Mouse (Mus musculus): ENCODE results near the gene Msantd2. TPM values are rescaled to one million over a fixed set of nuclear protein-coding genes. Genes with fewer than 3 reads are reported as not detected.
A peak's percentile ranks its signal among the peaks of the same experiment; 100 is the strongest.

Gene Msantd2
- polyA plus RNA-seq, 1 experiment from 2014 or later, result 3.6 TPM

DNA sequence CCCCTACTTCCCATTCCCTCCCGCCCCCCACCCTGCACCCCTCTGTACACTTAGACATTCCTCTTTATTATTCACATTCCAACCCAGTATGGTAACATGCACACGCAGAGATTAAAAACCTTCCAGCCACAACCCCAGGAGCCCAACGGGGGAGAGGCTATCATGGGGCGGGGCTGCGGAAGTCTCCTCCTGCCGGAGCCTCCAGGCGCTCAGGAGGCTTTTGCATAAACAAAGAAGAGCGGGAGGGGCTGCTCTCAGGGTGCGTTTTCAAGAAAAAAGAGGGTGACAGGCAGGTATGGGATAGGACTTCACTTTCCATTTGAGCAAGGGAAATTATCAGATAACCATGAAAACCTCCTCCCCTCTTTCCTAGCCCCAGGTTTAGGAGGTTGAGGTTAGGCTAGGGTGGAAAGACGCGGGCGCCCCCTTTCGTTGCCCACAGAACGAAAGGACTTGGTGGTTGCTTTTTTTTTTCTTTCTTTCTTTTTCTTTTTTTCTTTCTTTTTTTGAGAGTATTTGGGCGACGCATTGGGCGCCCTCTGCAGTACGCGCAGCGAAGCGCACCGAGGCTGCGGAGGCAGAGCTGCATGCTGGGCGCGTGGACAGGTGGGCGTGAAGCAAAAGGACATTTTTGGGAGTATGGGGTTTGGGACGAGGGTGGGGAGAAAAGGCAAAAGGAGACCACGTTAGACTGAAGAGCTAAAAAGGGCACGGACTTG lies 55.5 kb downstream of the Msantd2 start:
- Histone ChIP-seq H3K4me3 (replicated peaks) (peak overlapping the region; percentile 50), H3K4me1 (replicated peaks) (peaks cover 19% of the 10 kb centered on the region), H3K27ac (replicated peaks) (no peak overlapping the region), H3K4me2 (peak overlapping the region; percentile 77), H3K9ac (no peak overlapping the region), H3K36me3 (replicated peaks) (no peaks in the 10 kb centered on the region), H3K9me3 (replicated peaks) (no peaks in the 10 kb centered on the region), H3K27me3 (peaks cover 14% of the 10 kb centered on the region)
- ATAC-seq (ENCODE audit: insufficient read depth), result no peak
- WGBS (ENCODE audit: insufficient replicate concordance), result 4% methylated on average over 29 of the region's 29 CpGs

DNA sequence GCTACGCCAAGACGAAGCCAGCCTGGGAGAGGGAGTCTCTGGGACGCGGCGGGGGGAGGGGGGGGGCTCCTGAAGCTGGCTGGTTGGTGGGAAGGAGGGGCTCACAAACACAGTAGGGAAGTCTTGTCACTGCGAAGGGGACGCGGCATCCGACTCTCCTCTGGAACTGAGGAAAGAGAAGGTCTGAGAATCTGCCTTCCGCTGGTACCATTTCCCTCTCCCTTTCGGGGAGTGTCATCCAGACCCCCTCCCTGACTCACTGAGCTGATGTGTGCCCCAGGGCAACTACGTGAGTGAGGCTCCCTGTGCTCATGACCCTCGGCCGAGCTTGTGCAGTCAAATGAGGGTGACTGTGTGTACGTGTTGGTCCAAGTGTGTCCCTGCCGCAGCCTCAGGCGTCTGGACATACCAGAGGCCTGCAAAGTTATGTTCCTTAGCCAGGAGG lies 56.1 kb downstream of the Msantd2 start:
- Histone ChIP-seq H3K36me3 (replicated peaks) (no peaks in the 10 kb centered on the region), H3K4me2 (peak overlapping the region; percentile 77), H3K27ac (replicated peaks) (no peak overlapping the region), H3K4me3 (replicated peaks) (peak overlapping the region; percentile 50), H3K4me1 (replicated peaks) (peaks cover 19% of the 10 kb centered on the region), H3K9me3 (replicated peaks) (no peaks in the 10 kb centered on the region), H3K9ac (no peak overlapping the region), H3K27me3 (peaks cover 19% of the 10 kb centered on the region)
- ATAC-seq (ENCODE audit: insufficient read depth), result no peak; the same call in 1 of the 2 replicates
- 39% methylated on average over 17 of the region's 17 CpGs for WGBS (ENCODE audit: insufficient replicate concordance)

DNA sequence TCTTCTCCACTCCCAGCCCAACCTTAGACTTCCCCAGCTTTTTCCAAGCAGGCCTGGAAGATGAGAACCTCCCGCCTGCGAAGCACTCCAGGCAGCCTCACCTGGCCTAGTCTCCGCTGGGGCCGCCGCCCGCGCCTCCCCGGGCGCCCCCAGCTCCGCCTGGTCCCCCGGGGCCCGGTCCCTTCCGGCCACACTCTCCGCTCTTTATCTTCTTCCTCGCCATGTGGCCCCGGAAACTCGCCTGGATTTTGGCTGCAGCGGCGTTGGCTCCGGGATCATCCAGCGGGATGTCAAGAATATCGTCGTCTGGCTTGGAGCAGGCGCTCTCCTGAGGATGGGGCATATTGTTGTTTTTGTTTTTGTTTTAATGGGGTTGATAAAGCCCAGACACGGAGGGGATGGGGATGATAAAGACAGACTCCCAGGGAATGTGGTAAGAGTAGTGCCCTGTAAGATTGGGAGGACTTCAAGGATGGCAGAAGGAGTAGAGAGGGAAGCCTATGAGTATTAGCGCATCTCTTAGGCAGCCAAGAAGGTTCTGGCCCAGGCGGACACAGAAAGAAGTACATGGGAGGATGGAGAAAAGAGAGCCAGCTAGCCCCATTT lies 56.8 kb downstream of the Msantd2 start:
- 69% methylated on average over 27 of the region's 27 CpGs for WGBS (ENCODE audit: insufficient replicate concordance)

DNA sequence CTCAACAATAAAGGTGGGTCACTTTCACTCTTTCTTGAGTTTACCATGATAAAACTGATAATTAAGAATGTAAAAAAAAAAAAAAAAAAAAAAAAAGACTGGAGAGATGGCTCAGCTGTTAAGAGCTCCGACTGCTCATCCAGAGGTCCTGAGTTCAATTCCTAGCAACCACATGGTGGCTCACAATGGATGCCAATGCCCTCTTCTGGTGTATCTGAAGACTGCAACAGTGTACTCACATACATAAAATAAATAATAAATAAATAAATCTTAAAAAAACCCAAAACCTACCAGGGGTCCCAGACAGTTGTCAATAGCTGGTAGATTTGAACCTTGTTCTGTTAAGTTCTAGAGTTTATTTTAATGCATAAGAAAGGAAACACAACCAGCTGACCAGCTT lies 57.8 kb downstream of the Msantd2 start:
- peaks cover 34% of the 10 kb centered on the region for H3K27me3 ChIP-seq
- no peak overlapping the region for H3K4me2 ChIP-seq
- no peaks in the 10 kb centered on the region for H3K36me3 ChIP-seq (replicated peaks)
- no peak overlapping the region for H3K9ac ChIP-seq
- no peak for ATAC-seq (ENCODE audit: insufficient read depth)
- H3K4me1 ChIP-seq (replicated peaks), result peaks cover 23% of the 10 kb centered on the region
- no peak overlapping the region for H3K27ac ChIP-seq (replicated peaks)
- 50% methylated on average over 1 of the region's 1 CpGs for WGBS (ENCODE audit: insufficient replicate concordance)
- no peak overlapping the region for H3K4me3 ChIP-seq (replicated peaks)
- H3K9me3 ChIP-seq (replicated peaks), result no peaks in the 10 kb centered on the region

More for the DNA sequence above, 56.8 kb downstream of the Msantd2 start:
- Histone ChIP-seq H3K4me3 (replicated peaks) (no peak overlapping the region), H3K36me3 (replicated peaks) (no peaks in the 10 kb centered on the region), H3K27ac (replicated peaks) (no peak overlapping the region), H3K4me2 (no peak overlapping the region), H3K9ac (no peak overlapping the region), H3K9me3 (replicated peaks) (no peaks in the 10 kb centered on the region), H3K4me1 (replicated peaks) (peaks cover 19% of the 10 kb centered on the region), H3K27me3 (peaks cover 26% of the 10 kb centered on the region)
- ATAC-seq (ENCODE audit: insufficient read depth), result no peak

DNA sequence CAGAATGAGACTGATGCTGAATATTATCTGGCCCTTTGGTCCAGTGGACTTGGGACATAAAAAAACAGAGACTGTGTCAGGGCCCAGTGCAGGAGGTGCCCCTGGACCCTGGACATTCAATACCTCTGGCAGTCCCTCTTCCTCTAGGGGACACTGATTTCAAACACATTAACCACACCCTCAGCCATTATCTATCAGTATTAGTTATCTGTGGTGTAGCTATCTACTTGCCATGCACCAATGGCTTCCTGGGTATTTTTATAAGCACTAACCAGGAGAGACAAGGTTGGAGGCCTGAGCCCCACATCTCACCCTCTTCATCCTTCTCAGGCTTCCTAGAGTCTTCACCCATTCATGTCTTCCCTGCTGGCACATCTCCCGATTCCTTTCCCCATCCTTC lies 61.3 kb downstream of the Msantd2 start:
- 62% methylated on average over 1 of the region's 1 CpGs for WGBS (ENCODE audit: insufficient replicate concordance)
- H3K4me3 ChIP-seq (replicated peaks), result no peak overlapping the region
- H3K4me2 ChIP-seq, result no peak overlapping the region
- H3K4me1 ChIP-seq (replicated peaks), result peaks cover 40% of the 10 kb centered on the region
- no peaks in the 10 kb centered on the region for H3K9me3 ChIP-seq (replicated peaks)
- H3K27me3 ChIP-seq, result peaks cover 54% of the 10 kb centered on the region
- no peaks in the 10 kb centered on the region for H3K36me3 ChIP-seq (replicated peaks)
- H3K27ac ChIP-seq (replicated peaks), result no peak overlapping the region
- ATAC-seq (ENCODE audit: insufficient read depth), result no peak
- H3K9ac ChIP-seq, result no peak overlapping the region

DNA sequence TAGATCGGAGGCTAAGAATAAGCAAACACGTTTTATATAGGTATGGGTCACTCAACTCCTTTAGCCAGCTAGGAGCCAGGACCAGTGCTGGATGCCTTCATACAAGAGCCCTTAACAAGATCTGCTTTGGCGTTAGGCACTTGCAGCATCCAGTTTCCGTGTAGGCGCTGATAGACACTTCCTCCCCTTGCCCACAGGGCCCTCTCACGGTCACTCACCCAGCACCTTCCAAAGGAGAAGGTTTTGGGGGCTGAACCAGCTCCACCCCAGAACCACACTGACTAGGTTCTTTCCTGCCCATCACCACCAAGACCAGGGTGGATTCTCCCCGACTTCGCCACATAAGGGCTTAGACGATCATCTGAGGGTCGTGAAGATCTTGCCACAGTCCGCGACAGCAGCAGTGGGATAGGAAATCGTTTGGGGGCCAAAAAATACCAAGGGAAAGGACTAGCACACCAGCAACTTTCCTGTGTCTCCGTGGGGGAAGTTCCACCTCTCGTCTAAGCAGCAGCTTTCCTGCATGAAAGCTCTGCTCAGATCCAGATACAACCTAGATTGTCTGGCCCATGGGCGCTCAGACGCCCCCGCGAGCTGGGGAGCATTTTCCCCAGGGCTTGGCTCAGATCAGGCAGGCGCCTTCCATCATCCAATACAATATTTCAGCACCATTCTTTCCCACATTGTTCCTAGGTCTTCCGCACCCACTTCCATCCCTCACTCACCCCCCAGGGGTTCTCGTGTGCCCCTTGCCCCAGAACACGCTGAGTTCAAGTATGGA lies 62.8 kb downstream of the Msantd2 start:
- Histone ChIP-seq H3K27me3 (peaks cover 53% of the 10 kb centered on the region), H3K4me2 (peak overlapping the region; percentile 85), H3K4me3 (replicated peaks) (peak overlapping the region; percentile 51), H3K27ac (replicated peaks) (no peak overlapping the region), H3K4me1 (replicated peaks) (peaks cover 40% of the 10 kb centered on the region), H3K36me3 (replicated peaks) (no peaks in the 10 kb centered on the region), H3K9me3 (replicated peaks) (no peaks in the 10 kb centered on the region), H3K9ac (peak overlapping the region; percentile 30; the same call in 1 of the 2 replicates)
- 0 out of 2 replicates have a peak, but pooled peaks have one; percentile 10 for ATAC-seq (ENCODE audit: insufficient read depth)
- WGBS (ENCODE audit: insufficient replicate concordance), result 2% methylated on average over 23 of the region's 23 CpGs

DNA sequence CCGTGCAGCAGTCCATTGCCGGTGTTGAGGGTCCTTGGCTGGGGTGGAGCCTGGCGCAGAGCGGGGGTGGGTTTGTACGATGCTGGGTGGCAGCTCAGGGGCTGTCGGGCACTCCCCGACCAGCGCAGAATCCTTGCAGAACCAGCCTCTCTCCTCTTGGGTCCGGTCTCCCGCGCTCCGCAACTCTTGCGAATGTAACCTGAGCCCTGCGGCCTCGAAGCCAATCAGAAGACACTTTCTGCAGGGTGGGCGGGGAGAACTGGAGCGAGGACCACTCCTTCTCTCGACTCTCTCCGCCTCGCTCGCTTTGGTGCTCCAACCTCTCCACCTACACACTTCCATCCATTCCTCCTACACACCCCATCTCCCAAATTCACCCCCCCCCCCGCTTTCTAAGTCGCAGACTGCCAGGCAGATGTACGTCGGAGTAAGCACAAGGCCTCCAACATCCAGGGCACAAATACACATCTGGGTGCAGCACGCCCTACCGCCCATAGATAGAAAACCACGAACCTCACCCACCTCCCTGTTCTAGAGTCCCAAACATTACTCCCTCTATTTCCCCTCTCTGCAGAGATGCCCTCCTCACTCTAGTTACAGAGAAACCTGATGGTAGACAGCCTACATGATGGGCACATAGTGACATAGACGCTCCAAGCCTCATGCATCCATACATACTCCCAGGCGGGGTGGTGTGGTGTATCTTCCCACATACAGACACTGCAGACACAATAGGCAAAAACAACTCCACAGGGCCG lies 63.6 kb downstream of the Msantd2 start, which contains the start of gene Nrgn:
TSS of gene Nrgn (minus strand) at position 369 of the 758 bp plus-strand sequence.
- Histone ChIP-seq H3K4me3 (replicated peaks) (peak within 1 kb of the TSS; percentile 51), H3K4me1 (replicated peaks) (peaks cover 40% of the 10 kb centered on the region), H3K27ac (replicated peaks) (no peak within 1 kb of the TSS), H3K9me3 (replicated peaks) (no peaks in the 10 kb centered on the region), H3K36me3 (replicated peaks) (no peaks in the 10 kb centered on the region), H3K4me2 (peak within 1 kb of the TSS; percentile 85), H3K27me3 (peaks cover 53% of the 10 kb centered on the region), H3K9ac (peak within 1 kb of the TSS; percentile 30; the same call in 1 of the 2 replicates)
- 3% methylated on average over 31 of the region's 31 CpGs for WGBS (ENCODE audit: insufficient replicate concordance)
- ATAC-seq (ENCODE audit: insufficient read depth), result peak; percentile 85

DNA sequence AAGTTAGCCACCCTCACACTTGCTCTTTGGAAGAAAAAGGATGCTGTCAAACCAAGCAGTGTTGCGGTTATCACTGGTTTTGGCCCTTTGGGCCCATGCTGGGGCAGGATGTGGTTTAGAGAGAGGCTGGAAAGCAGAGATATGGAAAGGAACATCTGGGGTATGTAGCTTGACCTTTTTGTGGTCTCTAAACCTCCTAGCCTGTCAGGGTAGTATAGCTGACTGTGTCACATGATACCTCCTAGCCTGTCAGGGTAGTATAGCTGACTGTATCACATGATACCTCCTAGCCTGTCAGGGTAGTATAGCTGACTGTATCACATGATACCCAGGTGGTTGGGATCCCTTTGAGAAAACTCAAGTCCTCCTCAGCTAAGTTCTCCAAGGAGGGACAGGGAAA lies 65.2 kb downstream of the Msantd2 start:
- Histone ChIP-seq H3K36me3 (replicated peaks) (no peaks in the 10 kb centered on the region), H3K4me3 (replicated peaks) (no peak overlapping the region), H3K4me1 (replicated peaks) (peaks cover 40% of the 10 kb centered on the region), H3K9me3 (replicated peaks) (no peaks in the 10 kb centered on the region), H3K27me3 (peaks cover 53% of the 10 kb centered on the region), H3K4me2 (no peak overlapping the region), H3K9ac (no peak overlapping the region), H3K27ac (replicated peaks) (no peak overlapping the region)
- peak; percentile 68; the same call in 1 of the 2 replicates for ATAC-seq (ENCODE audit: insufficient read depth)
- WGBS (ENCODE audit: insufficient replicate concordance), result 11% methylated on average over 1 of the region's 1 CpGs

DNA sequence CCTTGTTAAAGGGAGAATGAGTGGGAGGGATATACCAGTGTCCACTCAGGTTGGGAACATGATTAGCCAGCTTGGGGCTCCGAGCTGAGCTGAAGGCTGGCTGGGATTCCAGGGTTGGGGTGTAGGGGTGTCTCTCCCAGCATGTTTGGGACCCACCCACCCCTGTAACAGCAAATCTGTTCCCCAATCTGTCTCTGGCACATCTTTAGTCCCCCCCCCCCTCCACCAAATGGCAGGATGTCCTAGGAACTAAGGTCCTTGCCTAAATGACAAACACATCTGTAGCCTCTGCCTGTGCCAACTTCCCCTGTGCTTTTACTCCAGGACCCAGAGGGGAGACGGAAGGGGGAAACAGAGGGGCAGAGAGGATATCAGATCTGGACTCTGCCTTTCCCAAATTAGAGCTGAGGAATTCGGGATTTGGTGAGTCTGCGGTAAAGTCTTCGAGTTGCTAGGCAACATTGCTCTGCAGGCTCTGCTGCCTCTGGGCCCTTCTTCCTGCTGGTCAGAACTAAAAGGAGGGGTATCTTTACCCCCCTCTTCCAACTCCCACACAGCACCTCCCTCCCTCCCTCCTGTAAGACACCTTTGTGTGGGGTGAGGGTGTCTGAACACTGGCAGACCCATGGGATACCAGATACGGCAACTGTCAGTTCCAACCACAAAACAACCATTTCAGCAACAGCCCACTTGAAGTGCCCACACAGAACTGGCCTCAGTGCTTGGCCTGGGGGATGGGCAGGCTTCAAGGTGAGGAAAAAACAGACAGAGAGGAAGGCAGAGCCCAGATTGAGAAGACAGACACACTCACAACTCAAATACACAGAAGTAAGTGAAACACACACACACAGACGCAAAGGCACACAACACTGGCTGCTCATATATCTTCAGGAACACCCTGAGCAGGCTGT lies 66.0 kb downstream of the Msantd2 start, which contains the start of gene Siae:
TSS of gene Siae (plus strand) at position 861 of the 911 bp plus-strand sequence.
- H3K4me1 ChIP-seq (replicated peaks), result peaks cover 40% of the 10 kb centered on the region
- no peak within 1 kb of the TSS for H3K27ac ChIP-seq (replicated peaks)
- H3K9me3 ChIP-seq (replicated peaks), result no peaks in the 10 kb centered on the region
- H3K4me3 ChIP-seq (replicated peaks), result no peak within 1 kb of the TSS
- no peak within 1 kb of the TSS for H3K4me2 ChIP-seq
- no peaks in the 10 kb centered on the region for H3K36me3 ChIP-seq (replicated peaks)
- peaks cover 49% of the 10 kb centered on the region for H3K27me3 ChIP-seq
- H3K9ac ChIP-seq, result no peak within 1 kb of the TSS
- no peak for ATAC-seq (ENCODE audit: insufficient read depth)
- WGBS (ENCODE audit: insufficient replicate concordance), result 34% methylated on average over 7 of the region's 7 CpGs

DNA sequence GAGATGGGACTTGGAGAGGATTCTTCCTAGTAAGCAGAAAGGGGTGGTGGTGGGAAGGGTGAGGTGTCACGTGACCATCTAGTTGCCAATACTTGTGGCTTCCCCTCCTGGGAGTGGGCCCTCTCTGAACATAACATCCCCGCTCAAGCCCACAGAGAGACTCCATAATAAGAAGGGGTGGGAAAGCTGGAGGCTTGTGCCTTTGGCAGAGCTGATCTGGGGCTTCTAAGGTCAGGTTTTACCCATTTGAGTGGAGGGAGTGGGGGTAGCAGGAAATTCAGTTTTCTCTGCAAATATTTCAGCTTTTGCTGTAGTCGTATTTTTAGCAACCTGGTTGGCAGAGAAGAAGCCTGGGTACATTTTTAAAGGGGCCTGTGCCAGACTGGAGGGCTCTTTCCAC lies 67.2 kb downstream of the Msantd2 start:
- 47% methylated on average over 3 of the region's 3 CpGs for WGBS (ENCODE audit: insufficient replicate concordance)
- no peak for ATAC-seq (ENCODE audit: insufficient read depth)

More for the DNA sequence above, 67.2 kb downstream of the Msantd2 start:
- no peak overlapping the region for H3K9ac ChIP-seq
- peaks cover 40% of the 10 kb centered on the region for H3K4me1 ChIP-seq (replicated peaks)
- no peak overlapping the region for H3K4me3 ChIP-seq (replicated peaks)
- H3K27ac ChIP-seq (replicated peaks), result no peak overlapping the region
- no peak overlapping the region for H3K4me2 ChIP-seq
- peaks cover 37% of the 10 kb centered on the region for H3K27me3 ChIP-seq
- H3K36me3 ChIP-seq (replicated peaks), result no peaks in the 10 kb centered on the region
- H3K9me3 ChIP-seq (replicated peaks), result no peaks in the 10 kb centered on the region
